Mouse (Mus musculus): ENCODE measurements around the gene Fibp. TPM values are rescaled to one million over a fixed set of nuclear protein-coding genes. Genes with fewer than 3 reads are reported as not detected.
"Not testable (repeated sequence)": the region's sequence is repeated elsewhere in the genome, so short reads cannot be mapped to it uniquely, and the experiment has no call there.

The Fibp gene
- polyA plus RNA-seq, 1 experiment = 132 TPM

- peak; percentile 69 for DNase-seq (ENCODE audit: low read depth)
Observed at GRCm38 (mm10) chr19:5487768-5488550, 27.5 kb downstream of the Fibp start, which contains the start of gene Mus81. Mus81 (minus strand) TSS chr19:5488402.

- peak; percentile 66 for DNase-seq (ENCODE audit: low read depth)
Observed at GRCm38 (mm10) chr19:5488878-5489571, 28.6 kb downstream of the Fibp start.

- DNase-seq (ENCODE audit: low read depth) = not testable (repeated sequence)
Observed at GRCm38 (mm10) chr19:5489721-5490120, 29.3 kb downstream of the Fibp start.

- DNase-seq (ENCODE audit: low read depth) = peak; percentile 68
Observed at GRCm38 (mm10) chr19:5490313-5490897, 30.0 kb downstream of the Fibp start, which contains the start of gene Cfl1. Cfl1 (plus strand) TSS chr19:5490455.

GRCm38 (mm10) chr19:5490898-5491708, 30.7 kb downstream of the Fibp start:
- DNase-seq (ENCODE audit: low read depth) = no peak

- DNase-seq (ENCODE audit: low read depth) = no peak
Observed at GRCm38 (mm10) chr19:5492641-5493040, 32.2 kb downstream of the Fibp start.

- DNase-seq (ENCODE audit: low read depth) = not testable (repeated sequence)
Observed at GRCm38 (mm10) chr19:5493301-5493721, 32.9 kb downstream of the Fibp start.

GRCm38 (mm10) chr19:5494314-5494713, 33.9 kb downstream of the Fibp start:
- DNase-seq (ENCODE audit: low read depth) = no peak

- DNase-seq (ENCODE audit: low read depth) = no peak
Observed at GRCm38 (mm10) chr19:5495353-5496051, 35.1 kb downstream of the Fibp start.

- no peak for DNase-seq (ENCODE audit: low read depth)
Observed at GRCm38 (mm10) chr19:5496052-5496370, 35.6 kb downstream of the Fibp start.

GRCm38 (mm10) chr19:5500330-5500875, 40.0 kb downstream of the Fibp start:
- no peak for DNase-seq (ENCODE audit: low read depth)

- no peak for DNase-seq (ENCODE audit: low read depth)
Observed at GRCm38 (mm10) chr19:5503687-5504086, 43.3 kb downstream of the Fibp start, which contains the start of gene 1700020D05Rik. 1700020D05Rik (minus strand) TSS chr19:5503787.

GRCm38 (mm10) chr19:5510031-5511026, 49.9 kb downstream of the Fibp start, which contains the start of gene Snx32:
Snx32 (minus strand) TSS chr19:5510538.
- DNase-seq (ENCODE audit: low read depth) = peak; percentile 51

- DNase-seq (ENCODE audit: low read depth) = no peak
Observed at GRCm38 (mm10) chr19:5511074-5511632, 50.7 kb downstream of the Fibp start.

GRCm38 (mm10) chr19:5512091-5513004, 51.9 kb downstream of the Fibp start:
- no peak for DNase-seq (ENCODE audit: low read depth)

- DNase-seq (ENCODE audit: low read depth) = no peak
Observed at GRCm38 (mm10) chr19:5513005-5513349, 52.6 kb downstream of the Fibp start.

Data from gonadal fat pad, adult 2 months (tissue).